ENCODE assay signal across 12 mouse cellular contexts in genomic region chr12:69494648-69495047, GRCm38 (mm10).
DNase-seq lines count a peak whose midpoint lies in the region; ATAC-seq lines count a peak whose summit lies in the region.
"Had no signal": no experiment of that assay in that cellular context is flagged by ENCODE, and none has a peak within 500 bp of the region (broad histone marks: within the 10 kb centered on the region; RNA-seq: fewer than 3 reads in every experiment).

No protein-coding gene starts in this region.

- no peak overlapping the region for H3K4me3 ChIP-seq in heart, embryonic 13.5 days
- no peak overlapping the region for H3K4me3 ChIP-seq in stomach, embryonic 15.5 days (replicated peaks)
- no peak overlapping the region for H3K4me3 ChIP-seq in limb, embryonic 10.5 days
- H3K4me3 ChIP-seq: embryonic facial prominence, embryonic 13.5 days; hindbrain, embryonic 13.5 days; limb, embryonic 15.5 days had no signal

- DNase-seq in heart, adult 9 months (ENCODE audit: low spot score in 2 of 2) = no peak
- DNase-seq in layer of hippocampus, adult 18-20 months (ENCODE audit: low spot score in 2 of 2) = peak; percentile 32 to 68
- DNase-seq in layer of hippocampus, postnatal 25 days (ENCODE audit: extremely low spot score in 1 of 2, low spot score in 1 of 2) = no peak
- peak; percentile 40 to 71 for DNase-seq in layer of hippocampus, postnatal 14 days (ENCODE audit: low spot score in 2 of 2)
- DNase-seq in limb, embryonic 10.5 days (ENCODE audit: low spot score) = no peak
- DNase-seq in cerebellum, postnatal 25 days = no peak
- DNase-seq: cerebellum, adult 9-10 months had no signal

- peak overlapping the region; percentile 3 for H3K27ac ChIP-seq in heart, embryonic 13.5 days (replicated peaks)
- peak overlapping the region; percentile 50 for H3K27ac ChIP-seq in stomach, embryonic 15.5 days
- H3K27ac ChIP-seq in limb, embryonic 10.5 days = no peak overlapping the region
- H3K27ac ChIP-seq: embryonic facial prominence, embryonic 13.5 days; hindbrain, embryonic 13.5 days; limb, embryonic 15.5 days had no signal

- no peaks in the 10 kb centered on the region for H3K27me3 ChIP-seq in heart, embryonic 13.5 days (replicated peaks)
- no peaks in the 10 kb centered on the region for H3K27me3 ChIP-seq in stomach, embryonic 15.5 days (replicated peaks)
- H3K27me3 ChIP-seq in limb, embryonic 10.5 days (ENCODE audit: low read depth, poor library complexity, severe bottlenecking) = no peaks in the 10 kb centered on the region
- H3K27me3 ChIP-seq: embryonic facial prominence, embryonic 13.5 days; limb, embryonic 15.5 days had no signal

- no peak for ATAC-seq in heart, embryonic 13.5 days (ENCODE audit: extremely low read depth, insufficient number of reproducible peaks, low FRiP score, low TSS enrichment)
- no peak for ATAC-seq in stomach, embryonic 15.5 days (ENCODE audit: insufficient read depth, low FRiP score, low read depth)

- H3K9ac ChIP-seq in heart, embryonic 13.5 days = no peak overlapping the region
- H3K9ac ChIP-seq in stomach, embryonic 15.5 days = no peak overlapping the region
- H3K9ac ChIP-seq: embryonic facial prominence, embryonic 13.5 days; hindbrain, embryonic 13.5 days; limb, embryonic 15.5 days had no signal

- H3K9me3 ChIP-seq in heart, embryonic 13.5 days = no peaks in the 10 kb centered on the region
- H3K9me3 ChIP-seq in stomach, embryonic 15.5 days = no peaks in the 10 kb centered on the region
- H3K9me3 ChIP-seq in limb, embryonic 10.5 days (replicated peaks) = no peaks in the 10 kb centered on the region
- H3K9me3 ChIP-seq: embryonic facial prominence, embryonic 13.5 days; hindbrain, embryonic 13.5 days; limb, embryonic 15.5 days had no signal

- H3K4me1 ChIP-seq in heart, embryonic 13.5 days = peaks cover 39% of the 10 kb centered on the region
- H3K4me1 ChIP-seq in stomach, embryonic 15.5 days = no peaks in the 10 kb centered on the region; the same call in 1 of the 2 replicates
- H3K4me1 ChIP-seq in limb, embryonic 10.5 days = no peaks in the 10 kb centered on the region

- no peak overlapping the region for H3K4me2 ChIP-seq in heart, embryonic 13.5 days
- H3K4me2 ChIP-seq in stomach, embryonic 15.5 days = no peak overlapping the region
- H3K4me2 ChIP-seq: embryonic facial prominence, embryonic 13.5 days; hindbrain, embryonic 13.5 days; limb, embryonic 15.5 days had no signal

- no peaks in the 10 kb centered on the region for H3K36me3 ChIP-seq in heart, embryonic 13.5 days
- no peaks in the 10 kb centered on the region for H3K36me3 ChIP-seq in stomach, embryonic 15.5 days
- no peaks in the 10 kb centered on the region for H3K36me3 ChIP-seq in limb, embryonic 10.5 days
- H3K36me3 ChIP-seq: embryonic facial prominence, embryonic 13.5 days; hindbrain, embryonic 13.5 days; limb, embryonic 15.5 days had no signal

- WGBS in heart, embryonic 13.5 days = 38% methylated on average over 8 of the region's 8 CpGs
- WGBS in stomach, embryonic 15.5 days = 43% methylated on average over 8 of the region's 8 CpGs
- 87% methylated on average over 8 of the region's 8 CpGs for WGBS in limb, embryonic 10.5 days

Comparison
In these comparisons a context has a peak if more than half of its experiments do, and no peak if none do; other contexts are left out.
1. DNase-seq: peak in layer of hippocampus, adult 18-20 months (2 of 2) and layer of hippocampus, postnatal 14 days (2 of 2); none in heart, adult 9 months (0 of 2), layer of hippocampus, postnatal 25 days (0 of 2), limb, embryonic 10.5 days (single experiment) and cerebellum, postnatal 25 days (0 of 2).